Mouse (Mus musculus) liver, embryonic 12.5 days (tissue): ENCODE results near the gene Dnajc6. TPM values are rescaled to one million over a fixed set of nuclear protein-coding genes. Genes with fewer than 3 reads are reported as not detected.

Experiments
- ATAC-seq: fragments of 200-750 bp; cut with Nextera tagmentation; 2 replicates; pipeline ENCODE4 v1.8.0; 2017; ENCODE audit warnings: moderate number of reproducible peaks, mild to moderate bottlenecking, moderate library complexity
- H3K27ac ChIP-seq: fragments of 300-500 bp; sonication (generic); 2 replicates; pipeline ENCODE4 v1.5.1; 2016; ENCODE audit warnings: mild to moderate bottlenecking
- H3K27me3 ChIP-seq: fragments of 300-500 bp; sonication (generic); replicated peaks from 2 replicates; pipeline ENCODE4 v1.6.1; 2016; ENCODE audit warnings: mild to moderate bottlenecking, moderate library complexity
- H3K36me3 ChIP-seq: fragments of 300-500 bp; sonication (generic); 2 replicates; pipeline ENCODE4 v1.6.1; 2016; ENCODE audit warnings: mild to moderate bottlenecking, moderate library complexity
- H3K4me1 ChIP-seq: fragments of 300-500 bp; sonication (generic); 2 replicates; pipeline ENCODE4 v1.6.1; 2016
- H3K4me2 ChIP-seq: fragments of 300-500 bp; sonication (generic); 2 replicates; pipeline ENCODE4 v1.6.1; 2016; ENCODE audit warnings: mild to moderate bottlenecking, moderate library complexity
- H3K4me3 ChIP-seq: fragments of 300-500 bp; sonication (generic); 2 replicates; pipeline ENCODE4 v1.5.1; 2016; ENCODE audit warnings: mild to moderate bottlenecking, moderate library complexity
- H3K9ac ChIP-seq: fragments of 300-500 bp; sonication (generic); 2 replicates; pipeline ENCODE4 v1.6.1; 2016; ENCODE audit warnings: mild to moderate bottlenecking, moderate library complexity
- H3K9me3 ChIP-seq: fragments of 300-500 bp; sonication (generic); replicated peaks from 2 replicates; pipeline ENCODE4 v1.6.1; 2016; ENCODE audit warnings: mild to moderate bottlenecking, moderate library complexity
- WGBS: fragments of 180-500 bp; shearing (Covaris S2); methylation state at CpG from one replicate; pipeline ENCODE4 v1.1.7; 2016; ENCODE audit not compliant: insufficient replicate concordance; 5-methylcytosine and 5-hydroxymethylcytosine counted together
- polyA plus RNA-seq: library from polyadenylated mRNA; unstranded; fragments of >200 nt; fragmentation: Nextera tagmentation; extraction: Ambion mirVana; gene quantifications from 2 replicates; pipeline ENCODE4 v1.2.1, GENCODE M21; 2016

Gene Dnajc6
- 0.02 and 0.10 TPM in 2 replicates for polyA plus RNA-seq

- WGBS: 2% methylated on average over 56 of the region's 57 CpGs
- Histone ChIP-seq H3K27me3 (peaks cover 57% of the 10 kb centered on the region), H3K27ac (no peak within 1 kb of the TSS), H3K4me3 (peak within 1 kb of the TSS; percentile 44), H3K9ac (no peak within 1 kb of the TSS), H3K4me1 (no peaks in the 10 kb centered on the region), H3K4me2 (peak within 1 kb of the TSS; percentile 68), H3K36me3 (no peaks in the 10 kb centered on the region), H3K9me3 (no peaks in the 10 kb centered on the region)
- peak; percentile 32; the same call in 1 of the 2 replicates for ATAC-seq
These were observed at the start of gene Dnajc6 for GRCm38 (mm10) chr4:101496534-101497237. Dnajc6 (plus strand) TSS chr4:101496648.

GRCm38 (mm10) chr4:101448701-101449100 is 47.7 kb upstream of the Dnajc6 start:
- no peaks in the 10 kb centered on the region for H3K27me3 ChIP-seq
- H3K4me2 ChIP-seq: no peak overlapping the region
- H3K9me3 ChIP-seq: 0 out of 2 replicates have a peak, but pooled peaks cover 3% of the 10 kb centered on the region
- peaks cover 25% of the 10 kb centered on the region for H3K36me3 ChIP-seq
- ATAC-seq: no peak
- WGBS: 86% methylated on average over 8 of the region's 8 CpGs
- no peak overlapping the region for H3K4me3 ChIP-seq
- H3K4me1 ChIP-seq: peaks cover 6% of the 10 kb centered on the region
- no peak overlapping the region for H3K9ac ChIP-seq
- no peak overlapping the region for H3K27ac ChIP-seq

- H3K27ac ChIP-seq: no peak overlapping the region
- H3K4me3 ChIP-seq: no peak overlapping the region
- H3K36me3 ChIP-seq: peaks cover 25% of the 10 kb centered on the region
- no peak for ATAC-seq
- no peaks in the 10 kb centered on the region for H3K27me3 ChIP-seq
- H3K9ac ChIP-seq: no peak overlapping the region
- 86% methylated on average over 7 of the region's 7 CpGs for WGBS
- H3K9me3 ChIP-seq: 0 out of 2 replicates have a peak, but pooled peaks cover 3% of the 10 kb centered on the region
- no peak overlapping the region for H3K4me2 ChIP-seq
- H3K4me1 ChIP-seq: peaks cover 5% of the 10 kb centered on the region
These were observed 47.1 kb upstream of the Dnajc6 start for GRCm38 (mm10) chr4:101449344-101449743.

GRCm38 (mm10) chr4:101450150-101450780 is 46.2 kb upstream of the Dnajc6 start:
- H3K4me3 ChIP-seq: no peak overlapping the region
- H3K27ac ChIP-seq: no peak overlapping the region
- H3K4me2 ChIP-seq: no peak overlapping the region
- 0 out of 2 replicates have a peak, but pooled peaks cover 3% of the 10 kb centered on the region for H3K9me3 ChIP-seq
- H3K36me3 ChIP-seq: peaks cover 25% of the 10 kb centered on the region
- no peaks in the 10 kb centered on the region for H3K27me3 ChIP-seq
- no peak for ATAC-seq
- peaks cover 5% of the 10 kb centered on the region for H3K4me1 ChIP-seq
- WGBS: 85% methylated on average over 20 of the region's 20 CpGs
- H3K9ac ChIP-seq: no peak overlapping the region

GRCm38 (mm10) chr4:101451089-101451488 is 45.4 kb upstream of the Dnajc6 start:
- Histone ChIP-seq H3K9ac (no peak overlapping the region), H3K27ac (no peak overlapping the region), H3K36me3 (peaks cover 25% of the 10 kb centered on the region), H3K4me2 (no peak overlapping the region), H3K27me3 (no peaks in the 10 kb centered on the region), H3K4me3 (no peak overlapping the region), H3K9me3 (0 out of 2 replicates have a peak, but pooled peaks cover 3% of the 10 kb centered on the region), H3K4me1 (peaks cover 5% of the 10 kb centered on the region)
- ATAC-seq: no peak
- WGBS: 77% methylated on average over 4 of the region's 4 CpGs

GRCm38 (mm10) chr4:101452829-101453228 is 43.6 kb upstream of the Dnajc6 start:
- 81% methylated on average over 9 of the region's 9 CpGs for whole genome bisulfite sequencing
- Histone ChIP-seq H3K27ac (no peak overlapping the region), H3K36me3 (peaks cover 16% of the 10 kb centered on the region), H3K4me3 (no peak overlapping the region), H3K4me2 (no peak overlapping the region), H3K27me3 (no peaks in the 10 kb centered on the region), H3K4me1 (peaks cover 5% of the 10 kb centered on the region), H3K9me3 (no peaks in the 10 kb centered on the region), H3K9ac (no peak overlapping the region)
- no peak for ATAC-seq

GRCm38 (mm10) chr4:101457176-101457575 is 39.3 kb upstream of the Dnajc6 start:
- H3K4me1 ChIP-seq: no peaks in the 10 kb centered on the region
- no peak for ATAC-seq
- H3K4me3 ChIP-seq: no peak overlapping the region
- H3K9me3 ChIP-seq: no peaks in the 10 kb centered on the region
- 81% methylated on average over 8 of the region's 8 CpGs for WGBS
- no peak overlapping the region for H3K27ac ChIP-seq
- H3K9ac ChIP-seq: no peak overlapping the region
- peaks cover 21% of the 10 kb centered on the region for H3K36me3 ChIP-seq
- no peak overlapping the region for H3K4me2 ChIP-seq
- no peaks in the 10 kb centered on the region for H3K27me3 ChIP-seq

GRCm38 (mm10) chr4:101458341-101458740 is 38.1 kb upstream of the Dnajc6 start:
- no peak overlapping the region for H3K9ac ChIP-seq
- H3K4me2 ChIP-seq: no peak overlapping the region
- H3K27ac ChIP-seq: no peak overlapping the region
- no peaks in the 10 kb centered on the region for H3K4me1 ChIP-seq
- WGBS: 19% methylated on average over 2 of the region's 2 CpGs
- H3K27me3 ChIP-seq: no peaks in the 10 kb centered on the region
- H3K4me3 ChIP-seq: no peak overlapping the region
- no peak for ATAC-seq
- H3K9me3 ChIP-seq: no peaks in the 10 kb centered on the region
- peaks cover 14% of the 10 kb centered on the region for H3K36me3 ChIP-seq

- H3K4me2 ChIP-seq: no peak overlapping the region
- no peak for ATAC-seq
- H3K27me3 ChIP-seq: no peaks in the 10 kb centered on the region
- H3K4me1 ChIP-seq: no peaks in the 10 kb centered on the region
- H3K36me3 ChIP-seq: peaks cover 14% of the 10 kb centered on the region
- H3K9ac ChIP-seq: no peak overlapping the region
- no peak overlapping the region for H3K4me3 ChIP-seq
- WGBS: 73% methylated on average over 4 of the region's 4 CpGs
- H3K9me3 ChIP-seq: no peaks in the 10 kb centered on the region
- H3K27ac ChIP-seq: no peak overlapping the region
These were observed 37.1 kb upstream of the Dnajc6 start for GRCm38 (mm10) chr4:101459358-101459757.

GRCm38 (mm10) chr4:101460114-101460513 is 36.3 kb upstream of the Dnajc6 start:
- ATAC-seq: no peak
- Histone ChIP-seq H3K4me3 (no peak overlapping the region), H3K4me2 (no peak overlapping the region), H3K27ac (no peak overlapping the region), H3K27me3 (no peaks in the 10 kb centered on the region), H3K36me3 (peaks cover 14% of the 10 kb centered on the region), H3K9me3 (no peaks in the 10 kb centered on the region), H3K9ac (no peak overlapping the region), H3K4me1 (no peaks in the 10 kb centered on the region)
- WGBS: 50% methylated on average over 1 of the region's 1 CpGs

GRCm38 (mm10) chr4:101462065-101462464 is 34.4 kb upstream of the Dnajc6 start:
- H3K4me3 ChIP-seq: no peak overlapping the region
- H3K4me2 ChIP-seq: no peak overlapping the region
- no peaks in the 10 kb centered on the region for H3K27me3 ChIP-seq
- ATAC-seq: no peak
- H3K36me3 ChIP-seq: peaks cover 14% of the 10 kb centered on the region
- H3K9ac ChIP-seq: no peak overlapping the region
- no peak overlapping the region for H3K27ac ChIP-seq
- 63% methylated on average over 2 of the region's 2 CpGs for WGBS
- no peaks in the 10 kb centered on the region for H3K9me3 ChIP-seq
- H3K4me1 ChIP-seq: no peaks in the 10 kb centered on the region

- Histone ChIP-seq H3K27ac (no peak overlapping the region), H3K4me3 (no peak overlapping the region), H3K4me1 (no peaks in the 10 kb centered on the region), H3K27me3 (no peaks in the 10 kb centered on the region), H3K9ac (no peak overlapping the region), H3K9me3 (no peaks in the 10 kb centered on the region), H3K4me2 (no peak overlapping the region), H3K36me3 (peaks cover 7% of the 10 kb centered on the region)
- WGBS: 77% methylated on average over 3 of the region's 3 CpGs
- ATAC-seq: no peak
These were observed 30.2 kb upstream of the Dnajc6 start for GRCm38 (mm10) chr4:101466264-101466663.
